Mouse (Mus musculus): ENCODE measurements around the gene Olfr64. TPM values are rescaled to one million over a fixed set of nuclear protein-coding genes. Genes with fewer than 3 reads are reported as not detected.

The Olfr64 gene
- polyA plus RNA-seq, 1 experiment from 2014 or later, result not detected

GRCm38 (mm10) chr7:103903187-103903586 is 8.9 kb upstream of the Olfr64 start, which contains the start of gene Olfr65:
Olfr65 (plus strand) TSS chr7:103903487.
- ATAC-seq (no peak), DNase-seq (ENCODE audit: low spot score) (no peak)
- H3K4me2 ChIP-seq (replicated peaks; ENCODE audit: low read depth, low read length), result no peak within 1 kb of the TSS
- no peaks in the 10 kb centered on the region for H3K9me3 ChIP-seq (ENCODE audit: low read length)
- WGBS, result 59% methylated on average over 2 of the region's 2 CpGs
- no peaks in the 10 kb centered on the region for H3K4me1 ChIP-seq (ENCODE audit: insufficient read depth, low read depth, low read length)
- no peaks in the 10 kb centered on the region for H3K36me3 ChIP-seq (ENCODE audit: insufficient read depth, low read length)
- TF ChIP-seq CTCF (IDR thresholded peaks at IDR 0.05) (no peak), EP300 (IDR thresholded peaks at IDR 0.05) (no peak)
- H3K27ac ChIP-seq (ENCODE audit: low read length), result no peak within 1 kb of the TSS
- H3K9ac ChIP-seq (replicated peaks; ENCODE audit: low read depth), result no peak within 1 kb of the TSS
- H3K27me3 ChIP-seq (replicated peaks; ENCODE audit: insufficient read depth, low read length), result no peaks in the 10 kb centered on the region
- H3K4me3 ChIP-seq (ENCODE audit: low read depth, low read length), result no peak within 1 kb of the TSS

- Histone ChIP-seq H3K4me3 (ENCODE audit: low read depth, low read length) (no peak within 1 kb of the TSS), H3K36me3 (ENCODE audit: insufficient read depth, low read length) (no peaks in the 10 kb centered on the region), H3K27ac (ENCODE audit: low read length) (no peak within 1 kb of the TSS), H3K27me3 (replicated peaks; ENCODE audit: insufficient read depth, low read length) (no peaks in the 10 kb centered on the region), H3K4me1 (ENCODE audit: insufficient read depth, low read depth, low read length) (no peaks in the 10 kb centered on the region), H3K4me2 (replicated peaks; ENCODE audit: low read depth, low read length) (no peak within 1 kb of the TSS), H3K9ac (replicated peaks; ENCODE audit: low read depth) (no peak within 1 kb of the TSS), H3K9me3 (ENCODE audit: low read length) (no peaks in the 10 kb centered on the region)
- DNase-seq (ENCODE audit: low spot score) (no peak), ATAC-seq (no peak)
- no peak for TF ChIP-seq CTCF (IDR thresholded peaks at IDR 0.05)
- no peak for TF ChIP-seq EP300 (IDR thresholded peaks at IDR 0.05)
These were observed 8.1 kb downstream of the Olfr64 start, which contains the start of gene Olfr66 for GRCm38 (mm10) chr7:103886152-103886551. Olfr66 (minus strand) TSS chr7:103886252.

- Histone ChIP-seq H3K4me2 (replicated peaks; ENCODE audit: low read depth, low read length) (no peak overlapping the region), H3K27me3 (replicated peaks; ENCODE audit: insufficient read depth, low read length) (no peaks in the 10 kb centered on the region), H3K9ac (replicated peaks; ENCODE audit: low read depth) (no peak overlapping the region), H3K27ac (ENCODE audit: low read length) (no peak overlapping the region), H3K4me1 (ENCODE audit: insufficient read depth, low read depth, low read length) (no peaks in the 10 kb centered on the region), H3K9me3 (ENCODE audit: low read length) (no peaks in the 10 kb centered on the region), H3K36me3 (ENCODE audit: insufficient read depth, low read length) (no peaks in the 10 kb centered on the region), H3K4me3 (ENCODE audit: low read depth, low read length) (no peak overlapping the region)
- no peak for DNase-seq (ENCODE audit: low spot score)
- TF ChIP-seq CTCF (IDR thresholded peaks at IDR 0.05) (no peak), EP300 (IDR thresholded peaks at IDR 0.05) (no peak)
- ATAC-seq, result no peak
- WGBS, result 67% methylated on average over 2 of the region's 2 CpGs
These were observed 17.2 kb downstream of the Olfr64 start for GRCm38 (mm10) chr7:103877093-103877492.

- no peak overlapping the region for H3K27ac ChIP-seq (ENCODE audit: low read length)
- no peaks in the 10 kb centered on the region for H3K9me3 ChIP-seq (ENCODE audit: low read length)
- H3K4me2 ChIP-seq (replicated peaks; ENCODE audit: low read depth, low read length), result no peak overlapping the region
- no peaks in the 10 kb centered on the region for H3K4me1 ChIP-seq (ENCODE audit: insufficient read depth, low read depth, low read length)
- no peak overlapping the region for H3K9ac ChIP-seq (replicated peaks; ENCODE audit: low read depth)
- TF ChIP-seq CTCF (IDR thresholded peaks at IDR 0.05) (no peak), EP300 (IDR thresholded peaks at IDR 0.05) (no peak)
- no peaks in the 10 kb centered on the region for H3K36me3 ChIP-seq (ENCODE audit: insufficient read depth, low read length)
- WGBS, result 41% methylated on average over 5 of the region's 5 CpGs
- DNase-seq (ENCODE audit: low spot score), result no peak
- no peak overlapping the region for H3K4me3 ChIP-seq (ENCODE audit: low read depth, low read length)
- ATAC-seq, result no peak
- H3K27me3 ChIP-seq (replicated peaks; ENCODE audit: insufficient read depth, low read length), result no peaks in the 10 kb centered on the region
These were observed 19.8 kb downstream of the Olfr64 start for GRCm38 (mm10) chr7:103874451-103874850.

GRCm38 (mm10) chr7:103873064-103873463 is 21.2 kb downstream of the Olfr64 start:
- Histone ChIP-seq H3K36me3 (ENCODE audit: insufficient read depth, low read length) (no peaks in the 10 kb centered on the region), H3K4me2 (replicated peaks; ENCODE audit: low read depth, low read length) (no peak overlapping the region), H3K9ac (replicated peaks; ENCODE audit: low read depth) (no peak overlapping the region), H3K27me3 (replicated peaks; ENCODE audit: insufficient read depth, low read length) (no peaks in the 10 kb centered on the region), H3K4me1 (ENCODE audit: insufficient read depth, low read depth, low read length) (no peaks in the 10 kb centered on the region), H3K27ac (ENCODE audit: low read length) (no peak overlapping the region), H3K9me3 (ENCODE audit: low read length) (no peaks in the 10 kb centered on the region), H3K4me3 (ENCODE audit: low read depth, low read length) (no peak overlapping the region)
- no peak for ATAC-seq
- TF ChIP-seq CTCF (IDR thresholded peaks at IDR 0.05) (no peak; the same call in 1 of the 2 replicates), EP300 (IDR thresholded peaks at IDR 0.05) (no peak)
- WGBS, result 3% methylated on average over 1 of the region's 1 CpGs
- DNase-seq (ENCODE audit: low spot score), result peak; percentile 4

- H3K4me3 ChIP-seq (ENCODE audit: low read depth, low read length), result no peak overlapping the region
- H3K9ac ChIP-seq (replicated peaks; ENCODE audit: low read depth), result no peak overlapping the region
- H3K4me2 ChIP-seq (replicated peaks; ENCODE audit: low read depth, low read length), result no peak overlapping the region
- H3K9me3 ChIP-seq (ENCODE audit: low read length), result no peaks in the 10 kb centered on the region
- DNase-seq (ENCODE audit: low spot score) (no peak), ATAC-seq (no peak; the same call in 1 of the 2 replicates)
- no peaks in the 10 kb centered on the region for H3K36me3 ChIP-seq (ENCODE audit: insufficient read depth, low read length)
- no peak overlapping the region for H3K27ac ChIP-seq (ENCODE audit: low read length)
- H3K4me1 ChIP-seq (ENCODE audit: insufficient read depth, low read depth, low read length), result no peaks in the 10 kb centered on the region
- TF ChIP-seq CTCF (IDR thresholded peaks at IDR 0.05) (no peak), EP300 (IDR thresholded peaks at IDR 0.05) (no peak)
- no peaks in the 10 kb centered on the region for H3K27me3 ChIP-seq (replicated peaks; ENCODE audit: insufficient read depth, low read length)
These were observed 23.6 kb downstream of the Olfr64 start for GRCm38 (mm10) chr7:103870667-103871066.

- TF ChIP-seq EP300 (IDR thresholded peaks at IDR 0.05), result no peak
- TF ChIP-seq CTCF (IDR thresholded peaks at IDR 0.05), result no peak
- H3K27me3 ChIP-seq (replicated peaks; ENCODE audit: insufficient read depth, low read length), result no peaks in the 10 kb centered on the region
- no peak overlapping the region for H3K4me2 ChIP-seq (replicated peaks; ENCODE audit: low read depth, low read length)
- no peaks in the 10 kb centered on the region for H3K9me3 ChIP-seq (ENCODE audit: low read length)
- no peak for ATAC-seq
- no peak overlapping the region for H3K27ac ChIP-seq (ENCODE audit: low read length)
- no peaks in the 10 kb centered on the region for H3K36me3 ChIP-seq (ENCODE audit: insufficient read depth, low read length)
- no peak overlapping the region for H3K4me3 ChIP-seq (ENCODE audit: low read depth, low read length)
- H3K9ac ChIP-seq (replicated peaks; ENCODE audit: low read depth), result no peak overlapping the region
- H3K4me1 ChIP-seq (ENCODE audit: insufficient read depth, low read depth, low read length), result no peaks in the 10 kb centered on the region
- no peak for DNase-seq (ENCODE audit: low spot score)
These were observed 28.6 kb downstream of the Olfr64 start for GRCm38 (mm10) chr7:103865716-103866115.

All from lung, postnatal 0 days (tissue).